Mouse (Mus musculus) right cerebral cortex, adult 2 months (tissue): ENCODE data around the gene Hist1h1c.

Experiments
- DNase-seq, 2 experiments: peaks; one replicate each; pipeline ENCODE4 v3.0.0; 2021 to 2022; ENCODE audit warnings: low spot score in 2 of 2

The Hist1h1c gene

GRCm38 (mm10) chr13:23745381-23746161, 7.0 kb downstream of the Hist1h1c start, which contains the start of gene Hist1h3c:
Gene Hist1h3c, minus strand, starts transcription at chr13:23745602.
- DNase-seq = peak; percentile 92 to 93

DNA sequence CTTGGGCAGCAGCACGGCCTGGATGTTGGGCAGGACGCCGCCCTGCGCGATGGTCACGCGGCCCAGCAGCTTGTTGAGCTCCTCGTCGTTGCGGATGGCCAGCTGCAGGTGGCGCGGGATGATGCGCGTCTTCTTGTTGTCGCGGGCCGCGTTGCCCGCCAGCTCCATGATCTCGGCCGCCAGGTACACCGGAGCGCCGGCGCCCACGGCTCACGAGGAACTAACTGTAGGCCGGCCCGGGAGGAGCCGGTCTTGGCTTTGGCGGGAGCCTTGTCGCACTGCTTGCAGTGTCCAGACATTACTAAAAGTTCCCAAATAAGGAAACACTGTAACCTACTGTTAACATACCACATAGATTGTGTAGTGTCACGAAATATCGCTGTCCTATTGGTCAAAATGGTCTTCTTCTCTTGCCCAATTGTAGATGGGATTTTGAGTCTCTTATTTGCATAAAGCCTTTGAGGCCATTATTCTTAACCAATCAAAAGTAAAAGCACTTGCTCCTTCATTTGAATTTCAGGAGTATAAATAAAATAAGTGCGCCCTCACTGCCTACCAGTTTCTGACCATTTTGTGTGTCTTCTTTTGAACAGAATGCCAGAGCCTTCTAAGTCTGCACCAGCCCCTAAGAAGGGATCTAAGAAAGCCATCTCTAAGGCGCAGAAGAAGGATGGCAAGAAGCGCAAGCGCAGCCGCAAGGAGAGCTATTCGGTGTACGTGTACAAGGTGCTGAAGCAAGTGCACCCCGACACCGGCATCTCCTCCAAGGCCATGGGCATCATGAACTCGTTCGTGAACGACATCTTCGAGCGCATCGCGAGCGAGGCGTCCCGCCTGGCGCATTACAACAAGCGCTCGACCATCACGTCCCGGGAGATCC, 7.8 kb downstream of the Hist1h1c start, which contains the start of gene Hist1h2bb:
Hist1h2bb (plus strand) TSS at position 534 of the 880 bp plus-strand sequence.
- peak; percentile 72 to 80 for DNase-seq

GRCm38 (mm10) chr13:23747081-23747891, 8.7 kb downstream of the Hist1h1c start:
- DNase-seq = no peak

GRCm38 (mm10) chr13:23747892-23748288, 9.3 kb downstream of the Hist1h1c start:
- no peak for DNase-seq

GRCm38 (mm10) chr13:23749563-23750121, 11.0 kb downstream of the Hist1h1c start:
- no peak for DNase-seq

GRCm38 (mm10) chr13:23750839-23751477, 12.3 kb downstream of the Hist1h1c start, which contains the start of gene Hist1h2ab:
Gene Hist1h2ab, plus strand, starts transcription at chr13:23751126.
- DNase-seq = peak; percentile 47 to 60

DNA sequence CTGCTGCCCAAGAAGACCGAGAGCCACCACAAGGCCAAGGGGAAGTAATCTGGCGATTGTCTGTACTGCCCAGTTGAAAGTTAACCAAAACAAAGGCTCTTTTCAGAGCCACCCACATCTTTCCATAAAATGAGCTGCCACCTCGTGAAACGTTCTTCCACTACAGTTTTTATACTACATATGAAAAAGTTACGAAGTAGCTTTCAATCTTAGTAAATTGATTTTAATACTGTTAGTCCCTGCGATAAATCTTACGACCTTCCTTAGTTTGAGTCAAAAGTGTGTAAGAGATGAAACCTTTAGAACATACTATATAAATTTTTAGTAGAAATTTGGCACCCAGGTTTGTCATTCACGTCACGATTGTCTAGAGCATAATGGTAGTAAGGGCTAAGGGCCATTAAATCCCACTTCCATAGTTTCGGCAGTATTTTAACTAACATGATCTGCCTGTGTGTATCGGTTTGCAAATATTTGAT, 12.9 kb downstream of the Hist1h1c start:
- no peak for DNase-seq

- peak; percentile 98 for DNase-seq
Measured at GRCm38 (mm10) chr13:23752067-23752741, 13.6 kb downstream of the Hist1h1c start, which contains the start of gene Hist1h3b. Gene Hist1h3b, plus strand, starts transcription at chr13:23752267.

GRCm38 (mm10) chr13:23752742-23753172, 14.1 kb downstream of the Hist1h1c start:
- DNase-seq = no peak

- DNase-seq = no peak
Measured at GRCm38 (mm10) chr13:23753314-23754078, 14.9 kb downstream of the Hist1h1c start.

GRCm38 (mm10) chr13:23755000-23755399, 16.4 kb downstream of the Hist1h1c start:
- DNase-seq = no peak

DNA sequence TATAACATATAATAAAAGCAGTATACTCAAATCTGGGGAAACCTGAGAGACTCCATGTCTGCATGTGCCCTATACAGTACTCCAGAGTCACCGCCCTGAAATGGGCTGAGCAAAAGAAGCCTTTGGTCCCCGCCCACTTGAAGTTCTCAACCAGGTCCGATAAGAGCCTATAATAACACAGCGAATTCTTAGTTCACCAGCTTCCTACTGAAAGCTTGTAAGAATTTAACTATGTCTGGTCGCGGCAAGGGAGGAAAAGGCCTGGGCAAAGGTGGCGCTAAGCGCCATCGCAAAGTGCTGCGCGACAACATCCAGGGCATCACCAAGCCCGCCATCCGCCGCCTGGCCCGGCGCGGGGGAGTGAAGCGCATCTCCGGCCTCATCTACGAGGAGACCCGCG, 18.2 kb downstream of the Hist1h1c start, which contains the start of gene Hist1h4b:
Hist1h4b (plus strand) TSS at position 224 of the 400 bp plus-strand sequence.
- DNase-seq = peak; percentile 92 to 97

DNA sequence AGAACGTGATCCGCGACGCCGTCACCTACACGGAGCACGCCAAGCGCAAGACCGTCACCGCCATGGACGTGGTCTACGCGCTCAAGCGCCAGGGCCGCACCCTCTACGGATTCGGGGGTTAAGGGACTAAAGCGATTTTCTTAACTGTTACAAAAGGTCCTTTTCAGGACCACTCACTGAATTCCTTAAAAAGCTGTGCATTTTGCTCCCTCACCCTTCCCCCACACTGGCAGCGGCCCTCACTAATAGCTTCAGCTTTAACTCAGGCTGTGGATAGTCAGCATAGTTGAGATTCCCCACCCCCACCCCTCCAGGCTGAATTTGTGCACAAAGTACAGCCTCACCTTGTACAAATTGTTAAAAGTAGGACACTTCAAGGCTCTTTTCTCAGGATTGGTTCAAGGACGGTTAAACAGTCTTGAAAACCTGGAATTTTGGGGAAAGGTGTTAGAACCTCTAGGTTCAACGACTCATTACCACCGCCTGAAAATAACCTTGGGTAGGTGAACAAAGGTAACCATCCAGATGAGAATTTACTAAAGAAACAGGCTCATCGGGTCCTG, 18.7 kb downstream of the Hist1h1c start:
- no peak for DNase-seq

DNA sequence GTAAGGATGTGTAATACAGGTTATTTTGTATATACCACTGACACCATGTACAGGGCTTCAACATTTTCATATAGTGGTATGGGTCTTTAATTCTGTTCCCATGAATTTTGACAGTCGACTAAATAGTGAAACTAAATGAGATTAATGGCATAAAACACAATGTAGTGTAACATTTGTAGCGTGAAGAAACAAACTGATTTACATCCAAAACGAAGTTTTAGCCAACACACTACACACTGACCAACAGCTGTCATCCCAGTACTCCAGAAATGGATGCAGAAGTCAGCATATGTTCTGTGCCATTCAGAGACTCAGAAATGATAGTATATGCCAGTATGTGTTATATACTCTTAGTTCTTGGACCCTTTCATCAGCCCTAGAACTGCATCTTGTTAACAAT, 19.3 kb downstream of the Hist1h1c start:
- DNase-seq = no peak

DNA sequence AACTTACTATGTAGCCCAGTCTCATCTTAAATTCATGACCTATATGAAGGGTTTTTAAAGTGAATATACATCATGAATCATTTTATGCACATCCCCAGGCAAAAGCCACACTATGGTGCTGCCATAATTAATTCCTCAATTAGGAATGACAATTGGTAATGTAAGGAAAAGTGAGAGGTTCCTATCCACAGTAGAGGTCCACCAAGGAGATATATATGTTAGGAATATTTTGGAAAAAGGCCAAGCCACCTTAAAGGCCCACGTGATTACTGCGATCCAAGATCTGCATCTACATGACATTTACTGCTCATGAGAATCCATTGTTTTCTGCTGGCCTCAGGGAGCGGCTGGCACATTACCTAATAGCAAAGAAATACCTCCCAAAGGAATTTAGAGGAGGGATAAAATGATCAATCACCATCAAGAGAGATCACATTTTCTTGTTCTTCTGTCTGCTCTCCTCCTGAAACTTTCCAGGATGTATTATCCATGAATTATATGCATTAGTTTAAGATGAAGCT, 20.7 kb downstream of the Hist1h1c start:
- DNase-seq = no peak

DNA sequence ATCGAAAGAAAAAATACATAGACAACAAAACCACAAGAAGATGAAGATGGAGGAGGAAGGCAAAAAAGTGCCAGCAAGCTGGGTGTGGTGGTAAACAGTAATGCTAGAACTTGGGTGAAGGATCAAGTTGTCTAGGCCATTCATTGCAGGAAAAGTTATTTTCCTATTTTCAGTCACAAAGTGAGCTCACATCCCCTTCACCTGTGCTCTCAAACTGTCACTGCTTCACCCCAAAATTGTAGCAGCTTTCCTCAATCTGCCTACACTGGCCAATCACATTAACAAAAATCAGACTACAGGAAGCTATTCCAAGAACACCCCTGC, 21.3 kb downstream of the Hist1h1c start:
- DNase-seq = no peak

DNA sequence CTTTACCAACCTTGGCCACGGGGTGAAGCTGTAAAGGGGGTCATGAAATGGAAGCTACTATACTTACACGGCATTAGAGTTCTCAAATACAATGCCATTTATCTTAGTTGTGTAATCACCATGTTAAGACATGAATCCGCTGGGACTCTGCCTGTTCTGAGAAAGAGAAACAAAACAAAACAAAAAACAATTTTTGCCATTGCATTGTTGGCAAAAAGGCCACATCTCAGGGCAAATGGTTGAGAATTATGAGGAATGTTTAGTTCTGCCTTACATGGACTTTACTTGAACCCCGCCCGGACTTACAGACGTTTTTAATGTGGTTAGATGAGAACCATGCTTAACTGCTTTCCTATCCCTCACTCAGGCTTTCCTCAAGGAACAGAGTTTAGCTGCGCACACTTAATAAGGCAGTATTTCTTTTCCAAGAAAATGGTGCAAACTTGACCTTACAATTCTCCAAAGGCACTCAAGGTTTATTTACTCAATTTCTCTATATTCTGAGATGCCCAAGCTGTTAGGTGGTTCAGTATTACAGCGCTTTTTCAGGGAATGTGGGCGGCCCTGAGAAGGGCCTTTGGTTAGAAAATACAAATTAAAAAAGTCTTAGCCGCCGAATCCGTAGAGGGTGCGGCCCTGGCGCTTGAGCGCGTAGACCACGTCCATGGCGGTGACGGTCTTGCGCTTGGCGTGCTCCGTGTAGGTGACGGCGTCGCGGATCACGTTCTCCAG, 21.8 kb downstream of the Hist1h1c start:
- DNase-seq = no peak
